Mouse (Mus musculus): ENCODE measurements at regions not wholly inside any gene's neighbourhood (a gene's known extent, or its start where the extent isn't known, plus 50 kb on each side); places are given as distances from the start of the nearest gene placed in this dataset.
"Not testable (repeated sequence)": the region's sequence is repeated elsewhere in the genome, so short reads cannot be mapped to it uniquely, and the experiment has no call there.

DNA sequence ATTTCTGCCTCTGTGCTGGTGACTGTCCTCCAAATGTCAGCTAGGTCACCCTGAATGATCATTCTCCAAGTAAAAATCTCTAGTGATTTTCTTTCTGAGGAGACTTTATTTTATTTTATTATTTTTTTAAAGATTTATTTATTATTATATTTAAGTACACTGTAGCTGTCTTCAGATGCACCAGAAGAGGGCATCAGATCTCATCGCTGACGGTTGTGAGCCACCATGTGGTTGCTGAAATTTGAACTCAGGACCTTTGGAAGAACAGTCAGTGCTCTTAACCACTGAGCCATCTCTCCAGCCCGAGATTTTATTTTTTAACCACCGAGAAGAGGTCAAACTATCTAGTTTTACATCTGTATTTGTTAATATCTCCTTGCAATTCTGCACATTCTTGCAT, 50.5 kb upstream of the Slc44a3 start:
- not testable (repeated sequence) for DNase-seq

All from kidney, adult 9 months (tissue).